Mouse (Mus musculus): ENCODE measurements around the gene Cxcl1.
"Not testable (repeated sequence)": the region's sequence is repeated elsewhere in the genome, so short reads cannot be mapped to it uniquely, and the experiment has no call there.

DNA sequence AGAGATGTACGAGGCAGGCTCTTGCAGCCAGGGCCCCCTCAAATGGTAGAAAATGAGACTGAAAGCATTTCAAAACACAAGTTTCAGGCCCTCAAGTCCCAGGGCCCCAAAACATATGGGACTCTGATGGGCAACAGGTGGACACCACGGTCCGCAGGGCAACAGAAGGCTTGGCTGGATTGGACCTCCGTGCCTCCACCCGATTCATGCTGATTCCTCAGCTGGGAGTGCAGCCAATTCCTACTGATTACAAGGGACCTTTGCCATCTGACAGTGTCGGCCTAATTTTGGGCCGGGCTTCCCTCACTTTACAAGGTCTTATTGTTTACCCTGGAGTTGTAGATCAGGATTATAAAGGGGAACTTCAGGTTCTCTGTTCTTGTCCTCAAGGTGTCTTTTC, 40.9 kb upstream of the Cxcl1 start:
- not testable (repeated sequence) for TF ChIP-seq CTCF (IDR thresholded peaks at IDR 0.05; ENCODE audit: borderline replicate concordance, insufficient read depth, low read depth, low read length); POLR2A (IDR thresholded peaks at IDR 0.05; ENCODE audit: borderline replicate concordance, insufficient read depth, low read length)

Data from cerebellum, adult 2 months (tissue).